Mouse (Mus musculus) embryonic stem cell, embryonic (primary cell): ENCODE results near the gene Rhot2.

Experiments
- CTCF ChIA-PET, 4 experiments: fragments of 300-600 bp in 2 of 4; fragments of 350-600 bp in 2 of 4; sonication (Branson Sonifier 250); formaldehyde crosslinking; loops; one replicate each; lab custom pipeline; 2022; ENCODE audit warnings: inconsistent platforms in 2 of 4; lab: Charles Lee
- POLR2A ChIA-PET, 4 experiments: fragments of 300-600 bp in 2 of 4; fragments of 350-600 bp in 2 of 4; sonication (Branson Sonifier 250); formaldehyde crosslinking; loops; one replicate each; lab custom pipeline; 2022; ENCODE audit warnings: antibody characterized with exemption in 4 of 4, inconsistent platforms in 1 of 4; lab: Charles Lee

Rhot2 gene

GRCm38 (mm10) chr17:25830200-25830753, 14.4 kb downstream of the Rhot2 start:
- ChIA-PET CTCF (interaction anchor here in 1 of 4 experiments (1.2 kb wide), 1 partner anchor 179 kb away, joined by 4 read pairs; no protein-coding TSS in a partner anchor), POLR2A (interaction anchor here in 3 of 4 experiments (0.6 to 9.2 kb wide), 15 partner anchors 11 to 103 kb away, joined by 3 to 114 read pairs (median 7); partner anchors contain the start of genes Gm20683 (in 2 of the 3), Rhot2 (in 2 of the 3), Chtf18 (in 1 of the 3) and Haghl (in 1 of the 3))

GRCm38 (mm10) chr17:25829558-25830017, 15.1 kb downstream of the Rhot2 start:
- ChIA-PET CTCF (interaction anchor here in 1 of 4 experiments (1.5 kb wide), 1 partner anchor 15 kb away, joined by 4 read pairs; the partner anchor contains the start of gene Rhot2), POLR2A (interaction anchor here in 3 of 4 experiments (0.6 to 9.2 kb wide), 21 partner anchors 7 to 730 kb away, joined by 3 to 114 read pairs (median 5); partner anchors contain the start of genes Gm20683 (in 2 of the 3), Haghl (in 2 of the 3), Rhot2 (in 2 of the 3) and Capn15 (in 1 of the 3))

- CTCF ChIA-PET = interaction anchor here in 3 of 4 experiments (0.6 to 1.5 kb wide), 6 partner anchors 16 to 272 kb away, joined by 3 to 6 read pairs (median 4); partner anchors contain the start of genes Chtf18 (in 1 of the 3), Narfl (in 1 of the 3), Rhot2 (in 1 of the 3) and Rpusd1 (in 1 of the 3)
- POLR2A ChIA-PET = interaction anchor here (0.6 to 9.2 kb wide), 42 partner anchors 8 to 1412 kb away, joined by 3 to 114 read pairs (median 5); partner anchors contain the start of genes Rhbdl1 (in 3 of the 4), Rpusd1 (in 3 of the 4), Chtf18 (in 2 of the 4) and Gm20683 (in 2 of the 4)
Measured at GRCm38 (mm10) chr17:25828712-25829557, 15.7 kb downstream of the Rhot2 start, which contains the start of gene Jmjd8. Gene Jmjd8 (plus strand): TSS chr17:25828867.

- POLR2A ChIA-PET = interaction anchor here (0.6 to 9.2 kb wide), 34 partner anchors 9 to 1412 kb away, joined by 3 to 114 read pairs (median 5); partner anchors contain the start of genes Rhbdl1 (in 3 of the 4), Gng13 (in 2 of the 4), Haghl (in 2 of the 4) and Rhot2 (in 2 of the 4)
- CTCF ChIA-PET = interaction anchor here in 3 of 4 experiments (0.6 to 1.5 kb wide), 7 partner anchors 16 to 295 kb away, joined by 3 to 6 read pairs (median 3); partner anchors contain the start of genes Chtf18 (in 1 of the 3), Mrpl28 (in 1 of the 3), Narfl (in 1 of the 3) and Rhot2 (in 1 of the 3)
Measured at GRCm38 (mm10) chr17:25828223-25828594, 16.4 kb downstream of the Rhot2 start.

- ChIA-PET CTCF (interaction anchor here in 2 of 4 experiments (0.6 kb wide), 3 partner anchors 28 to 296 kb away, joined by 3 to 6 read pairs (median 3); partner anchors contain the start of gene Mrpl28 (in 1 of the 2)), POLR2A (interaction anchor here (0.6 to 9.2 kb wide), 28 partner anchors 8 to 1411 kb away, joined by 3 to 114 read pairs (median 4); partner anchors contain the start of genes Rhbdl1 (in 3 of the 4), Rpusd1 (in 2 of the 4), Capn15 (in 1 of the 4) and Chtf18 (in 1 of the 4))
Measured at GRCm38 (mm10) chr17:25827546-25828222, 17.0 kb downstream of the Rhot2 start.

GRCm38 (mm10) chr17:25827011-25827410, 17.6 kb downstream of the Rhot2 start:
- ChIA-PET POLR2A (interaction anchor here in 2 of 4 experiments (0.6 to 9.2 kb wide), 10 partner anchors 9 to 562 kb away, joined by 3 to 92 read pairs (median 3); partner anchors contain the start of genes Capn15 (in 1 of the 2), Rhbdl1 (in 1 of the 2) and Wfikkn1 (in 1 of the 2)), CTCF (no interaction called here)

GRCm38 (mm10) chr17:25825984-25826570, 18.6 kb downstream of the Rhot2 start:
- POLR2A ChIA-PET = interaction anchor here in 2 of 4 experiments (0.9 to 4.4 kb wide), 8 partner anchors 7 to 286 kb away, joined by 3 to 44 read pairs (median 4); partner anchors contain the start of genes Haghl (in 1 of the 2), Rhbdl1 (in 1 of the 2) and Stub1 (in 1 of the 2)
- CTCF ChIA-PET = no interaction called here

GRCm38 (mm10) chr17:25825311-25825710, 19.3 kb downstream of the Rhot2 start:
- ChIA-PET POLR2A (interaction anchor here in 3 of 4 experiments (0.7 to 4.4 kb wide), 7 partner anchors 8 to 399 kb away, joined by 3 to 60 read pairs (median 4); partner anchors contain the start of genes Stub1 (in 2 of the 3), Haghl (in 1 of the 3) and Rhbdl1 (in 1 of the 3)), CTCF (no interaction called here)

GRCm38 (mm10) chr17:25824362-25825142, 20.1 kb downstream of the Rhot2 start:
- CTCF ChIA-PET = interaction anchor here in 1 of 4 experiments (1.0 to 1.5 kb wide), 2 partner anchors 8 to 12 kb away, joined by 3 to 4 read pairs; partner anchors contain the start of gene Stub1
- POLR2A ChIA-PET = interaction anchor here (0.7 to 4.4 kb wide), 12 partner anchors 8 to 399 kb away, joined by 3 to 60 read pairs (median 4); partner anchors contain the start of genes Rhbdl1 (in 2 of the 4), Stub1 (in 2 of the 4) and Mcrip2 (in 1 of the 4)

GRCm38 (mm10) chr17:25823452-25823851, 21.2 kb downstream of the Rhot2 start, which contains the start of gene Wdr24:
Gene Wdr24 (plus strand): TSS chr17:25823627.
- ChIA-PET CTCF (interaction anchor here in 2 of 4 experiments (1.2 to 1.5 kb wide), 3 partner anchors 9 to 308 kb away, joined by 3 to 11 read pairs (median 3); partner anchors contain the start of gene Stub1 (in 2 of the 2)), POLR2A (interaction anchor here (0.5 to 4.4 kb wide), 18 partner anchors 9 to 97 kb away, joined by 3 to 60 read pairs (median 6); partner anchors contain the start of genes Stub1 (in 3 of the 4), Rhbdl1 (in 2 of the 4), Fam173a (in 1 of the 4) and Mcrip2 (in 1 of the 4))

GRCm38 (mm10) chr17:25818851-25819780, 25.5 kb downstream of the Rhot2 start:
- POLR2A ChIA-PET = interaction anchor here in 3 of 4 experiments (0.5 to 10.0 kb wide), 19 partner anchors 9 to 546 kb away, joined by 3 to 92 read pairs (median 3); partner anchors contain the start of genes Jmjd8 (in 3 of the 3), Stub1 (in 3 of the 3), Fbxl16 (in 2 of the 3) and Chtf18 (in 1 of the 3)
- CTCF ChIA-PET = interaction anchor here in 2 of 4 experiments (0.6 to 1.1 kb wide), 6 partner anchors 14 to 304 kb away, joined by 3 to 4 read pairs (median 4); partner anchors contain the start of genes Mcrip2 (in 1 of the 2), Mrpl28 (in 1 of the 2) and Stub1 (in 1 of the 2)

GRCm38 (mm10) chr17:25817662-25818061, 27.0 kb downstream of the Rhot2 start:
- ChIA-PET POLR2A (interaction anchor here in 2 of 4 experiments (0.6 to 10.0 kb wide), 11 partner anchors 9 to 435 kb away, joined by 3 to 92 read pairs (median 3); partner anchors contain the start of genes Stub1 (in 2 of the 2), Fbxl16 (in 1 of the 2), Jmjd8 (in 1 of the 2) and Luc7l (in 1 of the 2)), CTCF (interaction anchor here in 3 of 4 experiments (0.6 to 1.5 kb wide), 6 partner anchors 16 to 367 kb away, joined by 3 to 6 read pairs (median 4); partner anchors contain the start of gene Wdr90 (in 1 of the 3))

- ChIA-PET CTCF (interaction anchor here (0.5 to 1.9 kb wide), 21 partner anchors 9 to 1122 kb away, joined by 3 to 6 read pairs (median 3); partner anchors contain the start of genes Stub1 (in 2 of the 4), Chtf18 (in 1 of the 4), Rhot2 (in 1 of the 4) and Rpusd1 (in 1 of the 4)), POLR2A (interaction anchor here (0.6 to 10.0 kb wide), 22 partner anchors 9 to 1103 kb away, joined by 3 to 92 read pairs (median 4); partner anchors contain the start of genes Wdr24 (in 3 of the 4), Chtf18 (in 2 of the 4), Rpusd1 (in 2 of the 4) and Stub1 (in 2 of the 4))
Measured at GRCm38 (mm10) chr17:25813471-25813870, 31.2 kb downstream of the Rhot2 start.
